Mouse (Mus musculus) erythroblast, embryonic 14.5 days (primary cell): ENCODE measurements around the gene Lrrc4c. TPM values are rescaled to one million over a fixed set of nuclear protein-coding genes. Genes with fewer than 3 reads are reported as not detected.

Experiments used
- H3K27me3 ChIP-seq: 2 replicates; pipeline ENCODE4 v1.6.1; 2012; ENCODE audit warnings: inconsistent platforms; ENCODE audit not compliant: control insufficient read depth
- H3K36me3 ChIP-seq: 2 replicates; pipeline ENCODE4 v1.6.1; 2012; ENCODE audit warnings: mild to moderate bottlenecking, inconsistent platforms; ENCODE audit not compliant: control insufficient read depth
- H3K4me1 ChIP-seq: 2 replicates; pipeline ENCODE4 v1.6.1; 2012; ENCODE audit warnings: inconsistent platforms; ENCODE audit not compliant: control insufficient read depth
- H3K4me3 ChIP-seq: replicated peaks from 2 replicates; pipeline ENCODE3; 2012; ENCODE audit warnings: moderate library complexity, mild to moderate bottlenecking, inconsistent platforms
- H3K9me3 ChIP-seq: 2 replicates; pipeline ENCODE4 v1.6.1; 2012; ENCODE audit warnings: low read length, inconsistent platforms, mixed read lengths; ENCODE audit not compliant: control insufficient read depth
- GATA1 ChIP-seq: IDR thresholded peaks from 2 replicates; pipeline ENCODE4 v1.6.1; 2012; ENCODE audit warnings: low read length, inconsistent platforms, mixed read lengths
- TAL1 ChIP-seq: IDR thresholded peaks from 3 replicates; pipeline ENCODE4 v1.6.1; 2012; ENCODE audit warnings: low read length, inconsistent platforms, mixed read lengths
- polyA plus RNA-seq: library from polyadenylated mRNA; stranded (reverse); fragments of >175 nt; gene quantifications from 2 replicates; pipeline ENCODE4 v1.2.3, GENCODE M21; 2012

The Lrrc4c gene
- polyA plus RNA-seq, 1 experiment, result not detected

DNA sequence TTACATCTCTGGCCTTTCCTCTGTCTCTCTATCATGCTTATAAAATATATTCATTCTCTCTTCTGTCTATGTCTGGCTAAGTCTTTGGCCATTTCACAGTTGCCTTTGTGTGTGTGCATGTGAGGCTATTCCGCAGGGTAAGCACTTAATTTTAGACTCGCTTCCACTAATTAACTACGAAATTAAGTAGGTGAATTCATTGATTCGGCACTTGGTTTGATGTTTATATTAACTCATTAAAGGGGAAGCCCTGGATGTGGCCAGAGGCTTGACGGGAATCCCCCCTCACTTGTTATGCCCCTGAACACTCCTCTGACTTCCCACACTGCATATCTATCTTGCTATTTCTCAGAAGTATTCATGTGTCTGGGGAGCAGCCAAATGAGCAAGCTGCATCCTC, 1169.6 kb downstream of the Lrrc4c start:
- no peak for TF ChIP-seq GATA1
- no peak for TF ChIP-seq TAL1
- H3K4me1 ChIP-seq, result no peaks in the 10 kb centered on the region
- H3K27me3 ChIP-seq, result no peaks in the 10 kb centered on the region
- H3K9me3 ChIP-seq, result no peaks in the 10 kb centered on the region; the same call in 1 of the 2 replicates
- H3K36me3 ChIP-seq, result no peaks in the 10 kb centered on the region
- H3K4me3 ChIP-seq, result no peak overlapping the region

- H3K4me1 ChIP-seq, result no peaks in the 10 kb centered on the region
- no peak for TF ChIP-seq TAL1
- TF ChIP-seq GATA1, result no peak
Observed at GRCm38 (mm10) chr2:97497069-97497468, 1179.1 kb downstream of the Lrrc4c start.

GRCm38 (mm10) chr2:97502501-97502900, 1184.5 kb downstream of the Lrrc4c start:
- Histone ChIP-seq H3K4me3 (no peak overlapping the region), H3K4me1 (no peaks in the 10 kb centered on the region)
- no peak for TF ChIP-seq GATA1
- TF ChIP-seq TAL1, result no peak

More at GRCm38 (mm10) chr2:97497069-97497468, 1179.1 kb downstream of the Lrrc4c start:
- Histone ChIP-seq H3K27me3 (no peaks in the 10 kb centered on the region), H3K36me3 (no peaks in the 10 kb centered on the region), H3K4me3 (no peak overlapping the region), H3K9me3 (no peaks in the 10 kb centered on the region)

GRCm38 (mm10) chr2:97504902-97505301, 1186.9 kb downstream of the Lrrc4c start:
- TF ChIP-seq GATA1, result no peak
- no peak for TF ChIP-seq TAL1
- no peak overlapping the region for H3K4me3 ChIP-seq

More at GRCm38 (mm10) chr2:97502501-97502900, 1184.5 kb downstream of the Lrrc4c start:
- Histone ChIP-seq H3K9me3 (no peaks in the 10 kb centered on the region), H3K36me3 (no peaks in the 10 kb centered on the region), H3K27me3 (no peaks in the 10 kb centered on the region)

GRCm38 (mm10) chr2:97524256-97524922, 1206.4 kb downstream of the Lrrc4c start:
- no peak for TF ChIP-seq TAL1
- no peak overlapping the region for H3K4me3 ChIP-seq
- no peaks in the 10 kb centered on the region for H3K9me3 ChIP-seq
- H3K36me3 ChIP-seq, result no peaks in the 10 kb centered on the region
- no peaks in the 10 kb centered on the region for H3K27me3 ChIP-seq
- H3K4me1 ChIP-seq, result no peaks in the 10 kb centered on the region

More at GRCm38 (mm10) chr2:97504902-97505301, 1186.9 kb downstream of the Lrrc4c start:
- Histone ChIP-seq H3K4me1 (no peaks in the 10 kb centered on the region), H3K36me3 (no peaks in the 10 kb centered on the region), H3K27me3 (no peaks in the 10 kb centered on the region), H3K9me3 (no peaks in the 10 kb centered on the region)

GRCm38 (mm10) chr2:97525107-97525506, 1207.1 kb downstream of the Lrrc4c start:
- Histone ChIP-seq H3K9me3 (no peaks in the 10 kb centered on the region), H3K4me1 (no peaks in the 10 kb centered on the region), H3K4me3 (no peak overlapping the region), H3K36me3 (no peaks in the 10 kb centered on the region), H3K27me3 (no peaks in the 10 kb centered on the region)
- TF ChIP-seq TAL1 (no peak), GATA1 (no peak)

DNA sequence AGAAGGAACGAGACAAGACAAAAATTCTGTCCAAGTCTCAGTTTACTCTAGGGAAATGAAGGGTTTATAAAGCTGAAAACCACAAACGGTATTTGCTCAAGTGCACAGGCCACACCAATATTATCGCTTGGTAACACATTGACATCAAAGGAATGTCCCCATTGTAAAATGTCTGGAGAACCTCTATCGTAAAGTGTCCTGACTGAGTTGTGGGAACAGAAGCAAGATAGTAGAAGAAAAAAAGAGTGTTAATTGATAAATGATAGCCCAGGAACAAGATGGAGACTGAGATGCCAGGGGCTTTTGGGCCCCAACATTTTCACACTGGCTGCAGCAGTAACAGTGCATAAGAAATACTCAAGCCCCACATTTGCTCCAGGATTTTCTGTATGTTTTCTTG, 1212.7 kb downstream of the Lrrc4c start:
- TF ChIP-seq GATA1 (no peak), TAL1 (no peak)
- Histone ChIP-seq H3K27me3 (no peaks in the 10 kb centered on the region), H3K4me1 (no peaks in the 10 kb centered on the region), H3K9me3 (no peaks in the 10 kb centered on the region), H3K36me3 (no peaks in the 10 kb centered on the region), H3K4me3 (no peak overlapping the region)

GRCm38 (mm10) chr2:97543691-97544672, 1226.0 kb downstream of the Lrrc4c start:
- no peak for TF ChIP-seq GATA1
- TF ChIP-seq TAL1, result no peak
- Histone ChIP-seq H3K27me3 (no peaks in the 10 kb centered on the region), H3K9me3 (no peaks in the 10 kb centered on the region), H3K4me1 (no peaks in the 10 kb centered on the region), H3K4me3 (no peak overlapping the region), H3K36me3 (no peaks in the 10 kb centered on the region)

DNA sequence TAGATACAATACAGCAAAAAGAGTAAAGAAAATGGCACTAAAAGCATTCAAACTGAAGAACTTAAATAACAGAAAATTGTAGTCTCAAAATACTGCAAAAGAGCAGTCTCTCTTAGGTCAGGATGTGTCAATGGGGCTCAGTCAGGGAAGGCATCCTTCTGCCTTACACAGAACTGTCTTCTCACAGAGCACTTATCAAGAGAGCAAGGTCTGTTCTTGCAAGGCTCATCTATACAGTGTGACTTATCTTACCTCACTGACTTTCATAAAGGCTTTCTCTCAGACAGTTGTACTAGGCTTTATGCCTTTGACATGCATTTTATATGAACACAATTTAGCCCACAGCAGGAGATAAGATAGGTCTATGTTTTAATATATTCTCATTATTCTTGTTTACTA, 1226.7 kb downstream of the Lrrc4c start:
- no peaks in the 10 kb centered on the region for H3K9me3 ChIP-seq
- H3K27me3 ChIP-seq, result no peaks in the 10 kb centered on the region
- H3K4me3 ChIP-seq, result no peak overlapping the region
- H3K36me3 ChIP-seq, result no peaks in the 10 kb centered on the region
- no peak for TF ChIP-seq TAL1
- H3K4me1 ChIP-seq, result no peaks in the 10 kb centered on the region

- H3K27me3 ChIP-seq, result no peaks in the 10 kb centered on the region
- H3K36me3 ChIP-seq, result no peaks in the 10 kb centered on the region
- no peak for TF ChIP-seq TAL1
- no peak for TF ChIP-seq GATA1
- no peak overlapping the region for H3K4me3 ChIP-seq
- H3K4me1 ChIP-seq, result no peaks in the 10 kb centered on the region
- no peaks in the 10 kb centered on the region for H3K9me3 ChIP-seq
Observed at GRCm38 (mm10) chr2:97545946-97546345, 1228.0 kb downstream of the Lrrc4c start.
